Mouse (Mus musculus) CD8-positive naive resting alpha-beta T cell, adult 2 months (primary cell): ENCODE measurements around the gene Dclk1.
"Not testable (repeated sequence)": the region's sequence is repeated elsewhere in the genome, so short reads cannot be mapped to it uniquely, and the experiment has no call there.

ENCODE experiments used
- DNase-seq, 2 experiments: peaks; one replicate each; pipeline ENCODE4 v3.0.0; 2022; ENCODE audit warnings: low read depth in 2 of 2, low spot score in 2 of 2

Gene Dclk1

GRCm38 (mm10) chr3:55241730-55242421, at the start of gene Dclk1:
Dclk1 (plus strand) TSS chr3:55242364.
- no peak for DNase-seq

- no peak for DNase-seq
Observed at GRCm38 (mm10) chr3:55193351-55193750, 48.8 kb upstream of the Dclk1 start.

GRCm38 (mm10) chr3:55194792-55195191, 47.4 kb upstream of the Dclk1 start:
- DNase-seq = no peak

GRCm38 (mm10) chr3:55195581-55196327, 46.4 kb upstream of the Dclk1 start:
- DNase-seq = no peak

GRCm38 (mm10) chr3:55196328-55196710, 45.8 kb upstream of the Dclk1 start:
- no peak for DNase-seq

- DNase-seq = not testable (repeated sequence)
Observed at GRCm38 (mm10) chr3:55203621-55204020, 38.5 kb upstream of the Dclk1 start.

DNA sequence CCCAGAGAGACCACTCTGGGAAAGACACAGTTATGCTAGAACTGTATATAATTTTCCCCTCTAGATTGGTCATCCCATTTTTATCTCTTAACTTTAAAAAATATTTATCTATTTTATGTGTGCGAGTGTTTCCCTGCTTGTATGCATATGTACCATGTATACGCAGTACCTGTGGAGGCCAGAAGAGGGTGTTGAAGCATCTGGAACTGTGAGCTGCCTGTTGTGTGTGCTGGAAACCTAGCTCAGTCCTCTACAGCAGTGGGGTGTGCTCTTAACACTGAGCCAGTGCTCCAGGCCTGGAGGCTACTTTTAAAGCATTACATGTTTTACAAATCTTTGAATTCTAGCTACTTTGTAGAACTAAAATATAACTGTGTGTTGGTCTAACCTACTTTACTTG, 35.8 kb upstream of the Dclk1 start:
- DNase-seq = no peak

DNA sequence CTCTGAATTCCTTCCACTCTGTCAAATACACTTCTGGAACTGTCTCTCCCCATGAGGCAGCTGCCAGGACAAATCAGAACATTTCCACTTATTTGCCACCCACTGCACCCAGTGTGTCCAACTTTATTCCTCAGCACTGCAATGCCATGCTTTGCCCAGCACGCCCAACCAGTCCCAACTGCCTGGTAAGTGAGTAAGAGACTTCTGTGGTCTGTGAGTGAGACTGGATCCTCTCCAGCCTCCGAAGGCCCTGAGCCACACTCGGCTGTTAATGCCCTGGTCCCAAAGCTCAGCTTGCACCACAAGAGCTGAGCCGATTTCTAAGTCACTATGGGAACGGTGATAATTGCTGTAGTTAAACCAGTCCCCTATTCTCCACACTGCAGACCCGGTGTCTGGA, 34.5 kb upstream of the Dclk1 start:
- DNase-seq = no peak

GRCm38 (mm10) chr3:55212254-55212653, 29.9 kb upstream of the Dclk1 start:
- DNase-seq = no peak

- no peak for DNase-seq
Observed at GRCm38 (mm10) chr3:55213785-55214184, 28.4 kb upstream of the Dclk1 start.

DNA sequence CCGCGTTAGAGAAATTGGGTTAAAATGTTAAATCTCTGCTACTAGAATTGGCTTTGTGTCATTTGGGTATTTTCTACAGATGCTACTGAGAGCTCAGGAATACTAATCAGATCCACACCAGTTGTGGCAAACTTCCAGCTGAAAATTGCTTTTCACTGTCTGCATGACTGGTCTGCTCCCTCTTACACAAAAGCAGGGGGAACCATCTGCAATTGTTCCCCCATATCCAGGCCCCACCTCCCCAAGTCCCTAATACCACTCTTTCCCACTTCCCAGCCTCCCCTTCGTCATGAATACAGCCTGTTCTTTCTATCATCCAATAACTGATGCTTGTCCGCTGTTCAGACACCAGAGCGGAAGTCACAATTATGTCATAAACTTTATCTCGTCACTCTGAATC, 27.8 kb upstream of the Dclk1 start:
- DNase-seq = no peak

GRCm38 (mm10) chr3:55222502-55222901, 19.7 kb upstream of the Dclk1 start:
- DNase-seq = no peak

DNA sequence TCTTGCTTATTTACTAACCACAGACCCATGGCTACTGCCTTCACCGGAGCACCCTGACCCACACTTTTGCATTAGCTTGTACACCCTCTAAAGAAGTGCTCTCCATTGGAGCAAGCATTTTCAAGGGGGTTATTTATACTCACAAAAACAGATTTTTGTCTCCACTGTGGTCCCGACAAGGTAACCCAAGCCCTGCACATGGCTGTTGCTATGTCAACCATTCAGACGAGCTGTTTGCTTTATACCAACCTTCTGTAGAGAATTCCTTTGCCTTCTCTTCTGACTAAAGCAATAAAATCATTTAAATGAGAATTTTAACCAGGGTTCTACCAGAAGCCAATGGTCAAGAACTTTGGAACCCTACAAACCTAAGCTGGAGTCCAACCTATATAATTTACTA, 18.3 kb upstream of the Dclk1 start:
- DNase-seq = no peak

DNA sequence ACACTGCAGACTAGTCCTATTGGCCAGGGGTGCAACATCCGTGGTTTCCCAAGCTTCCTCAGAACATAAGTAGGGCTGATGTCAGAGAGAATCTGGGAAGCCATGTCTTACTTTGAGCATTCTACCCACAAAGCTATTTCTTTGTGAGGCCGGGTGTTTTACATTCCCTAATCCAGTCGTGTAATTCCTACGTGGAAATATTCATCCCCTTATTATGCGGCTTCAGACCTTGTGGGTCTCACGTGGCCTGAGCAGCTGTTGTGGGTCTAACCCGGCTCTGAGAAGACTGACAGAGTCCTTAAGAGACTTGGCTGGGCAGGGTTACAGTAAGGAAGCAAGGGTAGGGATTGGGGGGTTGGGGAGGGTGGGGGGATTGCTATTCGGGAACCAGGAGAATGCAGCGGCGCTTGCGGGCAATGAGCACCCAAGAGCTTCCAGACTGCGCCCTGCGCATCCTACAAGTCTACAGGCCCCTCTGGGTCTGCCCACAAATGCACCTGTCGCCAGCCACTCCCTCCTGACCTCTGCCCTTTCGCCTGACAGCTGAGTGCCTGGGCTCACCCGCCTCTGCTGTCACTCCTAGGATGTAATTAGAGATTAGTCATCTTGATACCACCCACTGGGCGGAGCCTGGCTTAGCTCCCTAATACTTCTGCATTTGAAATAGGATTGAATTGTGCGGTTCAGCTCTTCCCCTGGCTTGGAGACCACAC, 15.5 kb upstream of the Dclk1 start:
- DNase-seq = no peak

- no peak for DNase-seq
Observed at GRCm38 (mm10) chr3:55227214-55227581, 15.0 kb upstream of the Dclk1 start.

- DNase-seq = no peak
Observed at GRCm38 (mm10) chr3:55242422-55243055, 375 bp downstream of the Dclk1 start.

DNA sequence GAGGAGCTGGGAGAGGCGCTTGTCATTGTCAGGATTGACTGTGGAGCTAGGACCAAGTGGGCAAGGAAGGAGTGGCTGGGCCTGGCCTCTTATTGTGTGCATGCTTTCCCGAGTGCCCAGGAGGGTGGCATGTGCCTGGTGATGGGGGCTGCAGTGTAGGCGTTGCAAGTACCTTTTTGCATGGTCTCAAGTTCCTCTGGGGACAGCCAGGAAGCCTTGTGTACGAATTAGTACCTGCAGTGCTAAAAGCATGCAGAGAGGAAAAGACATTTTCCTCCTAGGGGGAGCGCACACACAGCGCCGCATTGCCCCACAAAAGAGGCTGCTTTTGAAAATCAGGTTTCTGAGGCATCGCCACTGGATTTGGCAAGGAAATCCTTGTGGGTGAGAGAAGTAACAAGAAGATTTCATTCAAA, 900 bp downstream of the Dclk1 start:
- no peak for DNase-seq

GRCm38 (mm10) chr3:55244087-55244486, 1.9 kb downstream of the Dclk1 start:
- no peak for DNase-seq

- DNase-seq = no peak
Observed at GRCm38 (mm10) chr3:55246618-55247272, 4.6 kb downstream of the Dclk1 start.

DNA sequence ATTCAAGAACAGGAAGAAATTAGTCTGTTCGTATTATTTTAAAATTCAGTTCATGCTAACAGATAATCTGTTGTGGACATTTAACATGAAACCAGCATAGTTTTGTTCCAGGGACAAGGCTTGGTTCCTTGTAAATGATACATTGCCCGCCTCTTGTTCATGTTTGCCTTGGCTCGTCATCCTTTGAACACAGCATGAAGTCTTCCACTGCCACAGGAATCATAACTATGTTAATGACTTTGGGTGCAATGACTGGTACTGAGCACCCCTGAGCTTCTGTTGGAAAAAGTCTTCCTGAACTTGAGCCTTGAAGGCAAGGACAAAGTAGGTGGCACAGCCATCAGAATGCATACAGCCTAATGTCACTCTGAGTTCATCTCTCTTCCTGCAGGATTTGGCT, 5.9 kb downstream of the Dclk1 start:
- no peak for DNase-seq

- no peak for DNase-seq
Observed at GRCm38 (mm10) chr3:55248508-55248907, 6.3 kb downstream of the Dclk1 start.
